Mouse (Mus musculus): ENCODE results near the gene 4930512M02Rik.

4930512M02Rik gene

GRCm38 (mm10) chr11:11564266-11565044, 63.2 kb downstream of the 4930512M02Rik start:
- no peak for DNase-seq

- no peak for DNase-seq
Observed at GRCm38 (mm10) chr11:11561118-11561517, 66.5 kb downstream of the 4930512M02Rik start.

- DNase-seq, result no peak
Observed at GRCm38 (mm10) chr11:11559099-11559686, 68.4 kb downstream of the 4930512M02Rik start.

- DNase-seq, result no peak
Observed at GRCm38 (mm10) chr11:11558662-11559061, 69.0 kb downstream of the 4930512M02Rik start.

- peak; percentile 2 for DNase-seq
Observed at GRCm38 (mm10) chr11:11557173-11557967, 70.3 kb downstream of the 4930512M02Rik start.

- DNase-seq, result no peak
Observed at GRCm38 (mm10) chr11:11556186-11556585, 71.4 kb downstream of the 4930512M02Rik start.

- no peak for DNase-seq
Observed at GRCm38 (mm10) chr11:11555563-11555962, 72.1 kb downstream of the 4930512M02Rik start.

GRCm38 (mm10) chr11:11547597-11548240, 79.9 kb downstream of the 4930512M02Rik start:
- DNase-seq, result no peak

- no peak for DNase-seq
Observed at GRCm38 (mm10) chr11:11546903-11547511, 80.6 kb downstream of the 4930512M02Rik start.

GRCm38 (mm10) chr11:11545948-11546347, 81.7 kb downstream of the 4930512M02Rik start:
- no peak for DNase-seq

Data from cerebellum, adult 8-10 months (tissue).